Mouse (Mus musculus): ENCODE results near the gene Wdr49.
"Not testable (repeated sequence)": the region's sequence is repeated elsewhere in the genome, so short reads cannot be mapped to it uniquely, and the experiment has no call there.

Wdr49 gene

GRCm38 (mm10) chr3:75301072-75301471 lies 180.9 kb downstream of the Wdr49 start:
- no peak for DNase-seq (ENCODE audit: extremely low spot score)

- DNase-seq (ENCODE audit: extremely low spot score), result not testable (repeated sequence)
Observed at GRCm38 (mm10) chr3:75299464-75299863, 182.5 kb downstream of the Wdr49 start.

- DNase-seq (ENCODE audit: extremely low spot score), result no peak
Observed at GRCm38 (mm10) chr3:75297758-75298111, 184.2 kb downstream of the Wdr49 start.

- no peak for DNase-seq (ENCODE audit: extremely low spot score)
Observed at GRCm38 (mm10) chr3:75297026-75297757, 184.8 kb downstream of the Wdr49 start.

GRCm38 (mm10) chr3:75293243-75293642 lies 188.7 kb downstream of the Wdr49 start:
- DNase-seq (ENCODE audit: extremely low spot score), result no peak

- DNase-seq (ENCODE audit: extremely low spot score), result no peak
Observed at GRCm38 (mm10) chr3:75277455-75277854, 204.5 kb downstream of the Wdr49 start.

- DNase-seq (ENCODE audit: extremely low spot score), result no peak
Observed at GRCm38 (mm10) chr3:75276522-75276921, 205.4 kb downstream of the Wdr49 start.

GRCm38 (mm10) chr3:75275127-75275526 lies 206.8 kb downstream of the Wdr49 start:
- no peak for DNase-seq (ENCODE audit: extremely low spot score)

- DNase-seq (ENCODE audit: extremely low spot score), result no peak
Observed at GRCm38 (mm10) chr3:75269978-75270377, 212.0 kb downstream of the Wdr49 start, which contains the start of gene Serpini2. Gene Serpini2, minus strand, starts transcription at chr3:75270078.

GRCm38 (mm10) chr3:75259356-75259755 lies 222.6 kb downstream of the Wdr49 start:
- no peak for DNase-seq (ENCODE audit: extremely low spot score)
